Mouse (Mus musculus) erythroid progenitor cell, adult 5-6 weeks (primary cell): ENCODE data around the gene Mink1. TPM values are rescaled to one million over a fixed set of nuclear protein-coding genes. Genes with fewer than 3 reads are reported as not detected.
"Not testable (repeated sequence)": the region's sequence is repeated elsewhere in the genome, so short reads cannot be mapped to it uniquely, and the experiment has no call there.

Source experiments
- ATAC-seq: replicated peaks from 2 replicates; pipeline ENCODE4 v1.8.0; 2016; ENCODE audit warnings: moderate number of reproducible peaks, mild to moderate bottlenecking, moderate TSS enrichment, inconsistent platforms; ENCODE audit not compliant: poor library complexity, low FRiP score, severe bottlenecking
- total RNA-seq, 2 experiments: library from RNA; stranded (forward) in 1 of 2; stranded (reverse) in 1 of 2; fragments of 150-400 nt in 1 of 2; fragments of 186-747, 209-891 nt in 1 of 2; gene quantifications; 2 replicates each; pipeline versions ENCODE4 v1.2.3 to v1.2.4; 2015 to 2017; ENCODE audit warnings: low replicate concordance in 2 of 2

Mink1 gene
- total RNA-seq, 2 experiments from 2014 or later: 2.8 to 4.6 TPM

DNA sequence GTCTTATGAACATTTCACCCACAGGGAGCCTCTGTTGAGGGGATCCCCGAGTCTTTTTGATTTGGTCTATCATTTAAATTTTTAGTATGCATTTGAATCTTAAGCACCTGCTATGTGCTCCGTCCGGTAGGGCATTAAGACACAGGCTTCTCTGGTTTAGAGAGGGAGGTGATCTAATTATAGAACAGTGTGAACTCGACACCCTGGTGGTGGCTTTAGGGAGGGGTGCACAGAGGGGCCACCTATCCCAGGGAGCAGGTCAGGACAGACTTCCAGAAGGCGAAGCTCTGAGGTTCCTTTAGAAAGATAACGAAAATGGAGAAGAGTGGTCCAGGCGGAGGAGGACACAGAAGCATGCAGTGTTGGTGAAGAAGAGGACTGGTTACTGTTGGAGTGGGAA is 18.2 kb upstream of the Mink1 start:
- ATAC-seq: no peak

DNA sequence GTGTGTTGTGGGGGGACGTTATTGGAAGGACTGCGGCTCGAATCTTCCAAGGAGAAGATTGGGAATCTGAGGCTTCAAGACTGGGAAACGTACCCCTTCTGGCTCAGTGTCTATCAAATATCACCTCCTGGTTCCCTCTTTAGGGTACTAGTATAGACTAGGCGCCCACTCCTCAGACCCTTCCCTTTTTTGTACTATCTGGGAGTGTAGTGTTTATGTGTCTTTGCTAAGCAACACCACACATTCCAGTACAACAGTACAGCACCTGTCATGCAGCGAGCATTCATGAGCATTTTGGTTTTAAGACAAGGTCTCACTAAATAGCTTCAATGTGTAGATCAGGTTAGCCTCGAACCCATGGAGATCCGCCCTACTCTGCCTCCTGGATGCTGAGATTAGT is 11.2 kb upstream of the Mink1 start:
- no peak for ATAC-seq

DNA sequence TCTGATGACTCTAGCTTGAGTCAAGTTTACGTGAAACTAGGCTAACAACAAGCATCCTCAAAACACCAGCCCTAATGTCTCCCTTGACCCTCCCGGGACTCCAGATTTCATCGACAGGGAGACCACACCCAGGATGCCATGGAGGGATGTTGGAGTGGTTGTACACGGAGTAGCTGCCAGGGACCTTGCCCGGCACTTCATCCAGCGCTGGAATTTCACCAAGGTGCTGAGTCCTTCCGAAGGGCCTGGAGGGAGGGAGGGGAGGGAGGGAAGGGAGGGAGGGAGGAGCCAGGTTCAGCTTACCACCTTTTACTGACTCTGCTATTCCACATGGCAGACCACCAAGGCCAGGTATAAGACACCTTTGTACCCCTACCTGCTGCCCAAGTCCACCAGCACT is 8.7 kb upstream of the Mink1 start:
- ATAC-seq: no peak

DNA sequence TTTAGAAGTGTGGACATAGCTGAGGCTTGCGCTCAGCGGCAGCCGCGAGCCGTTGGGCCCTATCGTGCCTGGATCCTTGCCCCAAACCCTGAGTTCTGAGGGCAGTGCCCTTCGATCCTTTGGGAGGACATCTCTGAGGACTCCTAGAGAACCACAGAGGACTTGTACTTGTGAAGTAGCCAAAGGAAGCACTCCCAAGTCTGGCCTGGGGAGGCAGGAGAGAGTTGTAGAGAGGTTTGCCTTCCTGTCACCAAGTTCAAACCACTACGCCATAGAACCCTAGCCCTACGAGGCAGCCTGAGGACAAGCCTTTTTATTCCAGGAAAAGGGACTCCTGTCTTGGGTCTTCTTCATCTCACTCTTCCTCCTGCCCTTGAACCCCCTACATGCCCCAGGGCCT is 5.1 kb upstream of the Mink1 start:
- ATAC-seq: no peak

DNA sequence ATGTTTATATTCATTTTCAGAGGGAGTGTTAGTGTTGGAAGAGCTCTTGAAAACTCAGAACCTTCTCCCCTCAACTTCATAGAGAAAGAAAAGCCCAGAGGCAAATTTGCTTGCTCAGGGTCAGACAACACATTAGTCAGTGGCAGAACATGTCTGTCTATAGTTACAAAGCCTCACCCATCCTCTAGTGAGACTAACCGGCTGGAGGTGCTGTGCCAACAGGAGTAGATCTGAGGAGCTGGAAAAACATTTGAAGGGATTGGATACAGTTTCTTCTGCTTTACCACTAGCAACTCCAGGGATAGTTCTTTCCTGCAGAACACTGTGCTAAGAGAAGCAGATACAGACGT is 769 bp upstream of the Mink1 start:
- ATAC-seq: no peak

DNA sequence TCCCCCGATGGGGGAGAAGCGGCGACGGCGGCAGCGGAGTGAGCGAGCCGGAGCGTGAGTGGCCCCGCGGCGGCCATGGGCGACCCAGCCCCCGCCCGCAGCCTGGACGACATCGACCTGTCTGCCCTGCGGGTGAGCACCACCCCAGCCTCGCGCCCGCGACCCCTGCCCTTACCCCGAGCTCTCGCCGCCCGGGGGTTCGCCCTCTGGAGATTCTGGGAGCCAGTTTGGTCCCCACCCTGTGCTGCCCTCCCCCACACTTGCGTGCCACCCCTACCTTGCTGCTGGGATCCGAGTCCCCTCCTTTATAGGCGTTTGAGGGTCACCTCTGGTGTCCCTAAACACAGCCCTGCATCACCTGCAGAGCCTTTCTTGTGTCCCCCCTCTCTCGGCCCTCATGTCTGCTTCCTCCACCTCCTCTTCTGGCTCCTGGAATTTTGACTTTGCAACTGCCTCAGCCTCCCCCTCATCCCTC is 351 bp downstream of the Mink1 start:
- ATAC-seq: no peak

DNA sequence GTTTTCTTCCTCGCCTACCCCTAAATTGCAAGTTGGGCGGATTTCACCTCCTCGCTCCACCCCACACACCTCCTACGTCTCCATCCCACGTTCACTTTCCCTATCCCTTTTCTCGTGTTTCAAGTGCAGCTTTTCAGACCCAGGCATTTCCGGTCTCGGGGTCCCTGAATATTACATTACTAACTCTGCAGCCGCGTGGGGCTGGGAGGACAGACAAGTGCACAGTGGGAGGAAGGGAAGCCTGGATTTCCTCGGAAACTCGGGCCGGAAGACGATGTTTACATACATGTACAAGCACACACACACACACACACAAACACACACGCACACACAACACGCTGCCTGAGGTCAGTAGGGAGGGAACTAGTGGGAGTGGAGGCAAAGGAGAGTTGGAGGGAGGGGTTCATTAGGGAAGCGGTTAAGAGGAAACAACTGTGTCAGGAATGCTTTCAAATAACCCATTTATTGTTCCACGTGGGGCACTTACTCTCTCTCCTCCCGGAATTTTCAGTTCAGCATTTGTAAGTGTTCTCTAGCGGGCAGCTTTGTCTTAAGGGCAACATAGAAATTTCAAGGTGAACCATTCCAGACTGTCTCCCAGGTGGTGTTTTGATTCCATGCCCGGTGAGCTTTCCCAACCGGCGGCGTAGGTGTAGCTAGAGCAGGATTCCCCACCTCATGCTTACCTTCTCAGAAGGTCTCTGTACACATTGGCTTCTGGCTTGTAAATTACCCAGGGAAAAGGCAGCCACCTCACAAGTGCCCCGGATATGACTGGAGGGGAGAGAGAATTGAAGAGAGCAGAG is 992 bp downstream of the Mink1 start:
- no peak for ATAC-seq

DNA sequence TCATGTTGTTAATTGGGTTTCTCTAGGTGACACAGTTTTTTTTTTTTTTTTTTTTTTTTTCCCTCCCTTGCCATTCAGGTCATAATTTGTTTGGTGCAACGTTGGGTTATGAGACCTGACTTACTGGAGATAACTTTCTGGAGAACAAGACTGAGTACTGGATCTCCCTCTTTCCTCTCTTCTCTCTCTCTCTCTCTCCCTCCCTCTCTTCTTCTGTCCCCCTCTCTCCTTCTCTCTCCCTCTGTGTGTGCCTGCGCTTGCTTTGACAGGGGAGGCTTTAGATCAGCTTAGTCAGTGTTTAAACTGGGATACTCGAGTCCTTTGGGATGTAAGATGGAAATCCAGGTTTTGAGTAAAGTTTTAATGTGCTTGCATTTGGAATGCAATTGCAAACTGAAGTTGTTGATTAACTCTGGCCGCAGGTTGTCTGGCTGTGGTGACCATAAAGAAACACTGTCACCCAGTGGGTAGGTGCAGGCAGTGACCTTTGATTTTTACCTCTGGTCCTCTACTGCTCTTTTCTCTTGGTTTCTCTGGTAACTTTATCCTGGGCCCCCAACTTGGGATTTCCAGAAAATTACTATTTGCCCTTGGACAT is 1.7 kb downstream of the Mink1 start:
- ATAC-seq: no peak

DNA sequence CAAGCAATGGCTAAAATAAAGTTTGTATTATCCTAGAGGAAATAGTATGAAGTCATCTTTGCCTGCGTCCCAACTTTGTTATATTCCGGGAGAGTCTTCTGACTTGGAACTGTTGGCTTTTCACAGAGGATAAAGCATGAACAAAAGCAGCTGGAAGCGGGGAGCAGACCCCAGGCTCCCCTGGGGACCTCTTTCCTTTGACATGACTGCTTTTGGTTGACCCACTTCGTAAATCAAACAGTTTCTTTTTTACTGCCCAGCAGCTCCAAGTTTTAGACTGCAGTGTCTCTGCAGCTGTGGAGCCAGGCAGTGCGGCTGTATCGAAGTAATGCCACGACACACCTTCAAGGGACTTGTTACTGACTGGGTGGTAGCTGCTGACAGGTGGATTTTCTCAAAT is 3.9 kb downstream of the Mink1 start:
- ATAC-seq: no peak

DNA sequence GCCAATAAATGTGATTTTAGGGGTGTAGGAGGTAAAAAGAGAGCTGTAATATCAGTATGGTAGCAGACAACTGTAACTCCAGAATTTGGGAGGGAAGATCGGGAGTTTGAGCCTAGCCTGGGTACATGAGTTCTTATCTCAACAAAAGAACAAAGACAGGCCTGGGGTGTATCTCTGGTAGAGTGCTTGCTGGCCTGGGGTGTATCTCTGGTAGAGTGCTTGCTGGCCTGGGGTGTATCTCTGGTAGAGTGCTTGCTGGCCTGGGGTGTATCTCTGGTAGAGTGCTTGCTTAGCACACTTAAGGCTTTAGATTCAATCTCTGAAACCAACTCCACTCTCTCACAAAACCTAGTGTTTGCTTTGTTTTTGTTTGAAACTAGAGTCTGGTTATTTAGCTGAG is 7.9 kb downstream of the Mink1 start:
- ATAC-seq: not testable (repeated sequence)

DNA sequence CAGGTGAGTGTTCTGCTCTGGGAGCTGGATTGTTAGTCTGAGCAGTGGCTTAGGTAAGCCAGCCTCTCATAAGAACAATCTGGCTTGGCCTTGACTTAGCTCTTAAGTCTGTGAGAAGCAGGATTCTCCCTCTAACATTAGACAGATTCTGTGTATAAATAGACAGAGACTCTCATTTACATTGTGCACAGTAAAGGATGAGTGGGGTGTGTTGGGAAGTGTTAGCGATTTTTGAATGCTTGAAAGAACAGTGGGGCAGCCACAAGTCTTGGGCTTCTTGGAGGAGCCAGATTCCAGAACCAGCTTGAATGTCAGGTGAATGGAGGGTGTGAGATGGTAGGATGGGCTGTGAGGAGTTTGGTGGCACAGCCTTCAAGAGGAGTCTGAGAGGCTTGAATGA is 9.0 kb downstream of the Mink1 start:
- no peak for ATAC-seq

DNA sequence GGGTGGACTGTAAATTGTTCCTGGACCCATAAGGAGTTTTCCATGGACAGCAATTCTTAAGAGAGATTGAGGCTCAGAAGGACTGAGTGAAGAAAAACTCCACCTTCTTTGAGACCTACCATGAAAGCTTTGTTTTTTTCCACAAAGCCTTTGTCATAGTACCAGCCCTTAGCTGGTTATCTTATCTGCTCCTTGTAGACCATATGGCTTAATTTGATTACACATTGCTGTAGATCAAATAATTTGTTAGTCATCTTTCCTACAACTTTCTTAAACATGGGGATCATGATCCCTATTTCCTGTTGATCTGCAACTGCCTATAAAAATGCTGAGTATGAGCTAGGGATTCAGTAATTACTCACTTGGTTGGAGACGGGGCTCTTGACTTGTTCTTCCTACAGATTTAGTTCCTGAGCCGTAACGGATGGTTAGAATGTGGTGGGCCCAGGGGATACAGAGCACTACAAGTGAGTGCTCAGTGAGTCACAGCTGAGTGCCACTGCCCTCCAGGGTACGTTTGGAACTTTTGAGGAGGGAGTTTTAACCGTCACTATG is 9.7 kb downstream of the Mink1 start:
- ATAC-seq: no peak

DNA sequence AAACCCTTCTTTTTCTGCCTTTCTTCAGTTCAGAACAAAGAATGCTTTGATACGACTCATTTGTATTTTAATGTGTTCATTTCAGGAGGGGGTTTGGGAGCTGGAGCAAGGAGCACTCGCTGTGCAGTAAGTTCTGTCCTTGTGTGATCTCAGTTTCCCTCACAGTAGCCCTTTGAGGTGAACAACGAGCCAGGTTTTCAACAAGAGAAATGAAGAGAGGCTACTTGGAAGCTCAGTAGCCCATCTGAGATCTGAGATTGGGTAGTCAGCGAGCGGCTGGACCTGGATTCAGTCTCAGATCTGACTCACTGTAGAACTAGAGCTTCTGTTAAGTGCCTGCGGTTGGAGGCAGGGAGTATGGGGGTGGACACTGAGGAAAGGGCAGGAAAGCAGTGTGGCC is 11.2 kb downstream of the Mink1 start:
- no peak for ATAC-seq

DNA sequence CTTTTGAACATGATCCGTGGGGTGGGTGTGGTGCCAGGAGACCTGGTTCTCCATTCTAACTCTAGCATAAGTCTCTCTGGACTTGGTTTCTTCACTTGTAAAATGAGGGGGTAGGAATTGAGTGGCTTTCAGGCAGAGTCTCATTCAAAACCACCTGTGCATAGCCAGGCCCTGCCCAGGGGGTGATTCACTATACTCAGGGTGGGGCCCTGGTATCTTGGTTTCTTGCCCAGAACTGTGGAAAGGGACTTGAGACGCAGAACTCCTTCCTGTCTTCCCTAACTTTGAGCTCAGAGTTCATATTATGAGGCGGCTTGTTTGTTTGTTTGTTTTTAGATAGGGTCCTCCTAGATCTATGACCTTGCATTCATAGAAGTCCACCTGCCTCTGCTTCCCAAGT is 14.5 kb downstream of the Mink1 start:
- no peak for ATAC-seq

DNA sequence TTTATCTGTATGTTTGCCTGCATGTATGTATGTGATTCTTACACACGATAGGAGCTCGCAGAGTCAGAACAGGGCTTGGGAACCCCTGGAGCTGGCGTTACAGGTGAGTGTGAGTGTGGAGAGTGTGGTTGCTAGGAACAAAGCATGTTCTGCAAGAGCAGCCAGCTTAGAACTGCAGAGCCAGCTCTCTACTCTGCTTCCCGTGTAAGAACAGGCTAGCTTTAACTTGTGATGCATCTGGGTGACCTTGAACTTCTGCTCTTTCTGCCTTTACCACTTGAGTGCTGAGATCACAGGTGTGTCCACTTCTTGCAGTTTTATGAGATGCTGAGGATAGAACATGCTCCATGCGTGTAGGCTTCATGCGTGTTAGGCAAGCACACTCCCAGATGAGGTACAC is 16.3 kb downstream of the Mink1 start:
- no peak for ATAC-seq

DNA sequence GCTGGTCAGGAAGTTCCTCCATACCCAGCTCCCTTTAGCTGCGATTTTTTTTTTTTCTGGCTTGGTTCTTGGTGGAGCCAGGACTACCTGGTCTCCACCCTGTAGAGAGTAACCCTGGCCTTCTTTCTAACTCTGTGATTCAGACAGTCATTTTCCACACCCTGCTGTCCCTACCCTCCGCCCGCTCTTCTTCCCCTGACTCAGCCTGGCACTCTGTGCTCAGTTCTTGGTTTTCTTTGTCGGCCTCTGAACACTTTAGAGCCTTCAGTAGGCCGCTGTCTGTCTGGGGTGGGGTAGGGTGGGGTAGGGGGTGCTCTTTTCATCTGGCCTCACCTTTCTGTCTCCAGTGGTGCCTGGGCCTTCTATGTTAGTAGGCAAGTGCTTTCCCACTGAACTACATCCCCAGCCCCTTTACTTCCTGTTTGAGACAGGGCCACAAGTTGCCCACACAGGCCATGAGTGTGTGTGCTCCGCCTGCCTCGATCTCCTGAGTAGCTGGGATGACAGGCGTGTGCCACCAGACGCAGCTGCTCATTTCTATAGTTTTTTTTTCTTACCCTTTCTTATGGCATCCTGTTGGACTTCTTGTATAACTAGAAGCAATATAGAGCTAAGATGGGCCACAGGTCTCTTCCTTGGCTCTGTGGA is 17.2 kb downstream of the Mink1 start:
- ATAC-seq: no peak

DNA sequence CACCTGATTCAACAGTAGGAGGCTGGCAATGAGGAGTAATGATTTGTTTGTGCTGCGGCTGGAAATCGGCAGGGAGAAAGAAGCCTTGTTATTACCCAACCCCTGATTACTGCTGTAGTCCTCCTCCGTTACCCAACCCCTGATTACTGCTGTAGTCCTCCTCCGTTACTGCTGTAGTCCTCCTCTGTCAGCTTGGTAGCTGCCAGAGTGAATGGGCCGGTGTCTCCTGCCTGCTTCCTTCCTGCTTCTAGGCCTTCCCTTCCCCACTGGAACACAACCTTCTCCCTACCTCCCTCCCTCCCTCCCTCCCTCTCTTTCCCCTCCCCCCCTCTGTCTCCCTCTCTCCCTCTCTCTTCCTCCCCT is 17.7 kb downstream of the Mink1 start:
- ATAC-seq: no peak

DNA sequence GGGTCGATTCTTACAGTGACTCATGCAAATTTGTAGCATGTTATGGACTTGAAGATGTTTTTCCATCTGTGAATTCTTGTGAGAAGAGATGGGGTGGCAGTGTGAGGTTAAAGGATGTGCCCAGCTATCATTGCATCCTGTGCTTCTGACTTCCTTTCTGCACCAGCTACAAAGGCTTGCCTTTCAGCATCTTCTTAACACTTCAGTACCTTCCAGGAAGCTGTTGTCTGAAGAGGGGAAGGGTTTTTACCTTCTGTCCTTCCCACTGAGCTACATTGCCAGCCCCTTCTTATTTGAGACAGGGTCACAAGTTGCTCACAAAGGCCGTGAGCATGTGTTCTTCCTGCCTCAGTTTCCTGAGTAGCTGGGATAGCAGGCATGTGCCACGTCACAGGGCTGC is 18.2 kb downstream of the Mink1 start:
- ATAC-seq: no peak

DNA sequence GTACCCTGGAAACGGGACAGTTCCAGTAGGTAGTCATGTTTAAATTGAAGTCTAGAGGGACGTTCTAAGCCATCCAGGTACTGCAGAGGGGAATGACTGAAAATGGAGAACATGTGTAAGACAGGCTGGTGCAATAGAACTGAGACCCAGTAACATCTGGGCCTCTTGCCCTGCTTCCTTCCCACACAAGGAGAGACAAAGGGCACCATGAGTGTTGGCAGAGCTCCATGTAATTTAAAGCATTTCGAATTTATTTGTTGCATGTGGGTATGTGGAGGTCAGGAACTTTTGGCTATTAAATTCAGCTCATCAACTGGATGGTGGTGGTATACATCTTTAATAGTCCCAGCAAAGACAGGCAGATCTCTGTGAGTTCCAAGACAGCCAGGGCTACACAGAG is 19.5 kb downstream of the Mink1 start:
- ATAC-seq: no peak

DNA sequence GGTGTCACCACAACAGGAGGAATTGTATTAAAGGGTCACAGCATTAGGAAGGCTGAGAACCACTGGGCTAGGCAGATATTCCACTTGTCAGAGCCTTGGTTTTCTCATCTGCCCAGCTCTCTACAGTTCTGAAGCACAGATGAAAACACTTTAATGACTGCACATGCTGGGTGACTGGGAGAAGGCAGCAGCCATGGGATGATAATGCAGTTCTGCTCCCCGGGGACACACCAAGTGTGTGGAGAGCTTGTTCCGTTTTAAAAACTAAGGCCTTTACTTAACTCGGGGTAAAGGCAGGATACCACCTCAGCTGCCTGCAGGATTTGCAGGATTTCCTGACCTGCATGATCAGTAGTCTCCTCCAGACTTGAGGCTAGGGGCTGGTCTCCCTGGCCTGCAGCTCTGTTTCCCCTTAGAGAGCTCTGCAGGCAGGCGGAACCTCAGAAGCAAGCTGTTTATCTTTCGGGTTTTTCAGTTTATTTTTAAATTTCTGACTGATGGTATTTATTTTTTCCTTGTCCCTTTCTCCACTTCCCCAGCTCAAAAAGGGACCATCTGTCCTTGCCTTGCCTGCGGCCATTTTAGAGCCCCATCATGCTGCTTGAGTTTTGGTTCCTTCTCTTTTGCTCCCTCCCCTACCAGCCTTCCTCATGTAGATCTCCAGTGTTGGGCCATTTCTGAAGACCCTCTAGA is 20.5 kb downstream of the Mink1 start:
- no peak for ATAC-seq

DNA sequence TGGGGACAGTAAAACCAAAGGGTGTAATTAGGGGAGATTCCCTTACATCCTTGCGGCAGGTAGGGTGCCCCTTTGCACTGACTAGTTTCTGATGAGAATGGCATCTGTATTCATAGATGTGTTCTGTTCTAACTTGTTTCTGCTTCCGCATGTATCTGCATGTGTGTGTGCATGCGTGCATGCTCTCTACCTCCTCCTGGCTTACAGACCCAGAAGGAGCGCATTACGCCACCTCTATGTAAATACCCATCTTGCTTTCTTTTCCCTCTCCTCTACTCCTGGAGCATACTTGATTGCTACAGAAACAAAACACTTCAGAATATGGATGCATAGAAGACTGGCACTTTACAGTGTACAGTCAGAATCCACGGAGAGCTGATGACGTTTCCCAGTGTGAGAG is 21.1 kb downstream of the Mink1 start:
- ATAC-seq: no peak
